Mouse (Mus musculus): ENCODE measurements around the gene Rtkn2. TPM values are rescaled to one million over a fixed set of nuclear protein-coding genes. Genes with fewer than 3 reads are reported as not detected.

The Rtkn2 gene
- polyA plus RNA-seq, 1 experiment from 2014 or later: 6.5 TPM

- no peaks in the 10 kb centered on the region; the same call in 1 of the 2 replicates for H3K4me1 ChIP-seq (ENCODE audit: control insufficient read depth, insufficient read depth, low read length)
- H3K9me3 ChIP-seq (replicated peaks; ENCODE audit: control insufficient read depth, low read length): no peaks in the 10 kb centered on the region
- no peak overlapping the region for H3K4me2 ChIP-seq
- H3K27ac ChIP-seq (ENCODE audit: low read depth, low read length): no peak overlapping the region
- no peak overlapping the region for H3K4me3 ChIP-seq (ENCODE audit: low read depth, low read length)
- ATAC-seq (replicated peaks; ENCODE audit: insufficient number of reproducible peaks, low FRiP score, low TSS enrichment): no peak
- 74% methylated on average over 18 of the region's 18 CpGs for WGBS (ENCODE audit: insufficient replicate concordance)
- H3K36me3 ChIP-seq (ENCODE audit: control insufficient read depth, insufficient read depth, low read length): no peaks in the 10 kb centered on the region
- no peak overlapping the region for H3K9ac ChIP-seq (ENCODE audit: low read depth, low read length)
- no peaks in the 10 kb centered on the region for H3K27me3 ChIP-seq (ENCODE audit: control insufficient read depth, insufficient read depth, low read length)
Measured at GRCm38 (mm10) chr10:68003651-68004422, 24.5 kb downstream of the Rtkn2 start.

GRCm38 (mm10) chr10:68005404-68005803 is 26.0 kb downstream of the Rtkn2 start:
- H3K9me3 ChIP-seq (replicated peaks; ENCODE audit: control insufficient read depth, low read length): no peaks in the 10 kb centered on the region
- H3K36me3 ChIP-seq (ENCODE audit: control insufficient read depth, insufficient read depth, low read length): no peaks in the 10 kb centered on the region
- no peaks in the 10 kb centered on the region; the same call in 1 of the 2 replicates for H3K4me1 ChIP-seq (ENCODE audit: control insufficient read depth, insufficient read depth, low read length)
- ATAC-seq (replicated peaks; ENCODE audit: insufficient number of reproducible peaks, low FRiP score, low TSS enrichment): no peak
- H3K27me3 ChIP-seq (ENCODE audit: control insufficient read depth, insufficient read depth, low read length): no peaks in the 10 kb centered on the region
- H3K4me3 ChIP-seq (ENCODE audit: low read depth, low read length): no peak overlapping the region
- no peak overlapping the region for H3K9ac ChIP-seq (ENCODE audit: low read depth, low read length)
- no peak overlapping the region for H3K27ac ChIP-seq (ENCODE audit: low read depth, low read length)
- H3K4me2 ChIP-seq: no peak overlapping the region
- WGBS (ENCODE audit: insufficient replicate concordance): 70% methylated on average over 17 of the region's 17 CpGs

DNA sequence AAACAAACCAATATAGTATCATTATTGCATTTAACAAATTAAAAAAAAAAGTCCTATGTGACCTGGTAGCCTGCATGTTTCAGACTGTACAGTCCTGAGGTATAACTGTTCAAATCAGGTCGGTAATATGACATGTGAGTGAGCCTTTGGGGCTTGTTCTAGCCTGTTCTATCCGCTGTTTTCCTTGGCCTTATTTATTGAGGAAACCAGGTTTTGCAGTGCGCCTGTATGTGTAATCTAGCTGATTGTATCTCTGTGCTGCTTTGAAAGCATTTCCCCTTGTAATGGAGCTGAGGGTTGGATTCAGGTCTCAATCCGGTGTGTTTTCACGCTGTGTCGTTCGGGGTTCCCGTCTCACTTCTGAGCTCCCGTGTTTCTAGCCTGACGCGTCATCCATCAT is 27.1 kb downstream of the Rtkn2 start:
- Histone ChIP-seq H3K27ac (ENCODE audit: low read depth, low read length) (no peak overlapping the region), H3K4me1 (ENCODE audit: control insufficient read depth, insufficient read depth, low read length) (no peaks in the 10 kb centered on the region; the same call in 1 of the 2 replicates), H3K4me3 (ENCODE audit: low read depth, low read length) (no peak overlapping the region), H3K27me3 (ENCODE audit: control insufficient read depth, insufficient read depth, low read length) (no peaks in the 10 kb centered on the region), H3K36me3 (ENCODE audit: control insufficient read depth, insufficient read depth, low read length) (no peaks in the 10 kb centered on the region), H3K4me2 (no peak overlapping the region), H3K9ac (ENCODE audit: low read depth, low read length) (no peak overlapping the region), H3K9me3 (replicated peaks; ENCODE audit: control insufficient read depth, low read length) (no peaks in the 10 kb centered on the region)
- WGBS (ENCODE audit: insufficient replicate concordance): 79% methylated on average over 11 of the region's 11 CpGs
- ATAC-seq (replicated peaks; ENCODE audit: insufficient number of reproducible peaks, low FRiP score, low TSS enrichment): no peak

DNA sequence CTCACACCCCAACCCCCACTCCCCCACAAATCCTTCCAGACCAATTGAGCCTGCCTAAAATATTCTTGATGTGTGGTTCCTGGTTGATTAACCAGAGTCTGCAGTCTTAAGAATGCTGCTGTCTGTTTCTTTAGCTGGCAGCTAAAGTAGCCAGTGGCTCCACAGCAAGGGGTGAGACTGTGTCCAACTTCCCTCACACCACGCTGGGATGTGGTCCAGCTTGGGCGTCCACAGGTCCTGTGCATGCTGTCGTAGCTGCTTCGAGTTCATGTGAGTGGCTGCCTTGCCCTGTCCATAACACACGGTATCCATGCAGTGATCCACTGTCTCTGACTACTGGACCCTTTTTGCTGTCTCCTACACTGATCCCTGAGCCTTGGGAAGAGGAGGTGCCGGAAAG is 27.7 kb downstream of the Rtkn2 start:
- ATAC-seq (replicated peaks; ENCODE audit: insufficient number of reproducible peaks, low FRiP score, low TSS enrichment): no peak
- H3K9ac ChIP-seq (ENCODE audit: low read depth, low read length): no peak overlapping the region

GRCm38 (mm10) chr10:68008198-68008955 is 29.0 kb downstream of the Rtkn2 start:
- Histone ChIP-seq H3K27me3 (ENCODE audit: control insufficient read depth, insufficient read depth, low read length) (no peaks in the 10 kb centered on the region), H3K9me3 (replicated peaks; ENCODE audit: control insufficient read depth, low read length) (no peaks in the 10 kb centered on the region), H3K27ac (ENCODE audit: low read depth, low read length) (no peak overlapping the region; the same call in 1 of the 2 replicates), H3K36me3 (ENCODE audit: control insufficient read depth, insufficient read depth, low read length) (0 out of 2 replicates have a peak, but pooled peaks cover 3% of the 10 kb centered on the region), H3K9ac (ENCODE audit: low read depth, low read length) (no peak overlapping the region), H3K4me3 (ENCODE audit: low read depth, low read length) (no peak overlapping the region), H3K4me1 (ENCODE audit: control insufficient read depth, insufficient read depth, low read length) (no peaks in the 10 kb centered on the region; the same call in 1 of the 2 replicates), H3K4me2 (no peak overlapping the region)
- 58% methylated on average over 13 of the region's 13 CpGs for WGBS (ENCODE audit: insufficient replicate concordance)
- no peak for ATAC-seq (replicated peaks; ENCODE audit: insufficient number of reproducible peaks, low FRiP score, low TSS enrichment)

More for the DNA sequence above, 27.7 kb downstream of the Rtkn2 start:
- Histone ChIP-seq H3K36me3 (ENCODE audit: control insufficient read depth, insufficient read depth, low read length) (0 out of 2 replicates have a peak, but pooled peaks cover 3% of the 10 kb centered on the region), H3K4me1 (ENCODE audit: control insufficient read depth, insufficient read depth, low read length) (no peaks in the 10 kb centered on the region; the same call in 1 of the 2 replicates), H3K4me3 (ENCODE audit: low read depth, low read length) (no peak overlapping the region), H3K9me3 (replicated peaks; ENCODE audit: control insufficient read depth, low read length) (no peaks in the 10 kb centered on the region), H3K4me2 (no peak overlapping the region), H3K27ac (ENCODE audit: low read depth, low read length) (no peak overlapping the region), H3K27me3 (ENCODE audit: control insufficient read depth, insufficient read depth, low read length) (no peaks in the 10 kb centered on the region)
- WGBS (ENCODE audit: insufficient replicate concordance): 89% methylated on average over 6 of the region's 6 CpGs

GRCm38 (mm10) chr10:68009301-68009700 is 29.9 kb downstream of the Rtkn2 start:
- no peak overlapping the region for H3K4me2 ChIP-seq
- no peak overlapping the region for H3K9ac ChIP-seq (ENCODE audit: low read depth, low read length)
- 85% methylated on average over 9 of the region's 9 CpGs for WGBS (ENCODE audit: insufficient replicate concordance)
- H3K4me1 ChIP-seq (ENCODE audit: control insufficient read depth, insufficient read depth, low read length): no peaks in the 10 kb centered on the region; the same call in 1 of the 2 replicates
- no peak for ATAC-seq (replicated peaks; ENCODE audit: insufficient number of reproducible peaks, low FRiP score, low TSS enrichment)
- H3K27me3 ChIP-seq (ENCODE audit: control insufficient read depth, insufficient read depth, low read length): no peaks in the 10 kb centered on the region
- 0 out of 2 replicates have a peak, but pooled peaks cover 3% of the 10 kb centered on the region for H3K36me3 ChIP-seq (ENCODE audit: control insufficient read depth, insufficient read depth, low read length)
- no peaks in the 10 kb centered on the region for H3K9me3 ChIP-seq (replicated peaks; ENCODE audit: control insufficient read depth, low read length)
- no peak overlapping the region for H3K27ac ChIP-seq (ENCODE audit: low read depth, low read length)
- H3K4me3 ChIP-seq (ENCODE audit: low read depth, low read length): no peak overlapping the region

- 0 out of 2 replicates have a peak, but pooled peaks cover 3% of the 10 kb centered on the region for H3K36me3 ChIP-seq (ENCODE audit: control insufficient read depth, insufficient read depth, low read length)
- H3K9me3 ChIP-seq (replicated peaks; ENCODE audit: control insufficient read depth, low read length): no peaks in the 10 kb centered on the region
- 91% methylated on average over 7 of the region's 7 CpGs for WGBS (ENCODE audit: insufficient replicate concordance)
- H3K27ac ChIP-seq (ENCODE audit: low read depth, low read length): no peak overlapping the region
- H3K27me3 ChIP-seq (ENCODE audit: control insufficient read depth, insufficient read depth, low read length): no peaks in the 10 kb centered on the region
- H3K4me3 ChIP-seq (ENCODE audit: low read depth, low read length): no peak overlapping the region
- no peak overlapping the region for H3K4me2 ChIP-seq
- no peaks in the 10 kb centered on the region; the same call in 1 of the 2 replicates for H3K4me1 ChIP-seq (ENCODE audit: control insufficient read depth, insufficient read depth, low read length)
- ATAC-seq (replicated peaks; ENCODE audit: insufficient number of reproducible peaks, low FRiP score, low TSS enrichment): no peak
- H3K9ac ChIP-seq (ENCODE audit: low read depth, low read length): no peak overlapping the region
Measured at GRCm38 (mm10) chr10:68009867-68010266, 30.5 kb downstream of the Rtkn2 start.

GRCm38 (mm10) chr10:68013137-68013536 is 33.8 kb downstream of the Rtkn2 start:
- Histone ChIP-seq H3K36me3 (ENCODE audit: control insufficient read depth, insufficient read depth, low read length) (0 out of 2 replicates have a peak, but pooled peaks cover 3% of the 10 kb centered on the region), H3K27ac (ENCODE audit: low read depth, low read length) (no peak overlapping the region), H3K4me3 (ENCODE audit: low read depth, low read length) (no peak overlapping the region), H3K4me2 (no peak overlapping the region), H3K9me3 (replicated peaks; ENCODE audit: control insufficient read depth, low read length) (no peaks in the 10 kb centered on the region), H3K27me3 (ENCODE audit: control insufficient read depth, insufficient read depth, low read length) (no peaks in the 10 kb centered on the region), H3K4me1 (ENCODE audit: control insufficient read depth, insufficient read depth, low read length) (no peaks in the 10 kb centered on the region; the same call in 1 of the 2 replicates), H3K9ac (ENCODE audit: low read depth, low read length) (no peak overlapping the region)
- ATAC-seq (replicated peaks; ENCODE audit: insufficient number of reproducible peaks, low FRiP score, low TSS enrichment): no peak
- 85% methylated on average over 2 of the region's 2 CpGs for WGBS (ENCODE audit: insufficient replicate concordance)
